Mouse (Mus musculus) small intestine, adult 2 months (tissue): Measurements from ENCODE around the gene Vti1a.

Experiments
- CTCF ChIP-seq: fragments of 200-500 bp; IDR thresholded peaks from 2 replicates; pipeline ENCODE4 v1.5.1; 2012; ENCODE audit warnings: low read depth, mild to moderate bottlenecking, control low read depth, inconsistent platforms, low read length, moderate library complexity, mixed read lengths; ENCODE audit not compliant: insufficient replicate concordance, insufficient read length; ENCODE audit errors: extremely low read depth
- POLR2A ChIP-seq: fragments of 200-500 bp; IDR thresholded peaks from 2 replicates; pipeline ENCODE4 v1.6.1; 2012; ENCODE audit warnings: low read depth, mild to moderate bottlenecking, control low read depth, inconsistent platforms, low read length, moderate library complexity

- TF ChIP-seq CTCF (no peak), POLR2A (no peak)
These were observed 32.1 kb downstream of the Vti1a start for GRCm38 (mm10) chr19:55348187-55348586.
